Mouse (Mus musculus) cerebellum, adult 9-11 months (tissue): Measurements from ENCODE around the gene Slc24a4.

Experiments
- DNase-seq: peaks from one replicate; pipeline ENCODE4 v3.0.0; 2022

Slc24a4 gene

GRCm38 (mm10) chr12:102286681-102287414, 158.3 kb downstream of the Slc24a4 start:
- DNase-seq, result no peak

GRCm38 (mm10) chr12:102287904-102288602, 159.5 kb downstream of the Slc24a4 start:
- DNase-seq, result no peak

GRCm38 (mm10) chr12:102288846-102289245, 160.3 kb downstream of the Slc24a4 start:
- DNase-seq, result no peak

DNA sequence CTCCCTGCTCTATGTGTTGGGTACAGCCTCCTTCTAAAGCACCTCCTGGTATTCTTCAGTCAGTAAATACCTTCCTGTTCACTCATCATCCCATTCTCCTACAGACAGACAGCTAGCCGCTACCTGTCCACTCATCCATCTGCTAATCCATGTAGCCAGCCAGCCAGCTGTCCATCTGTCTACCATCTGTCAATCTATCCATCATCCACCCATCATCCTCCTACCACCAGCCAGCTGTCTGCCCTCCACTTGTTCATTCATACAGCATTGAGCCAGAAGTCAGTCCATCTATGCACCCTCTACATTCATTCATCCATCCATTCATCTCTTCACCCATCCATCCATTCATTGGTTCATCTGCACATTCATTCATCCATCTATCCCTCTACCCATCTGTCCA, 161.0 kb downstream of the Slc24a4 start:
- DNase-seq, result no peak

DNA sequence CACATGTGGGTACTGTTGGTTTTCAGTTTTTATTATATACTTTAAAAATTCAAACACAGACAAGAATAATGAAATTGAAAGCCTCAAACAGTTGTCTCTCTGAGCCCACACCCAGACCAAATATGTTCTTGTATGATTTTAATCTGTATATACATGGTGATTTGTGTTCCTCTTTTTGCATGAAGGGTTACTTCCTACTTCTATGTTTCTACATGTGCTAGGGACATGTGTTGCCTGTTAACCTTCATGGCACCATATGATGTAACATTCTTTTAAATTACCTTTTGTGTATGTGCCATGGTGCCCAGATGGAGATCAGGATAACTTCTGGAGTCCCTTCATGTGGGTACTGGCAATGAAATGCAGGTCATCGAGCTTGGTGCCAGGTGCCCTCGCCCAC, 162.1 kb downstream of the Slc24a4 start:
- DNase-seq, result no peak

DNA sequence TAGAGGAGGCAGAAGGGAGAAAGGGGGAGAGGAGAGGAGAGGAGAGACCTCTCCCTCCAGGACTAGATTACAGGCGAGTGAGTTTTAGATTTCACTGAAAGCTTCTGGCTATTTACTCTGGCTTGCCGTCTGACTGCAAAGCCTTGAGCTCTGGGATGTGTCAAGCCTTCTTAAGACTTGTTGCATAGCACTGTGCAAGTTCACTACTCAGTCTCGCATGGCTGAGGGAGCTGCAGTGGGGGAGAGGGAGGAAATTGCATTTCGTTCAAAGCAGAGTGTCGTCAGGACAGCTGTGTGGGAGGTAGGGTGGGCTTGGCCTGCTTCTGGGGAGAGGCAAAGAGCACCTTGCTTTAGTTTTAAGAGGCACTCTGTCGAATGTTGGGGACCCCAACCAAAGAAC, 163.2 kb downstream of the Slc24a4 start:
- no peak for DNase-seq

DNA sequence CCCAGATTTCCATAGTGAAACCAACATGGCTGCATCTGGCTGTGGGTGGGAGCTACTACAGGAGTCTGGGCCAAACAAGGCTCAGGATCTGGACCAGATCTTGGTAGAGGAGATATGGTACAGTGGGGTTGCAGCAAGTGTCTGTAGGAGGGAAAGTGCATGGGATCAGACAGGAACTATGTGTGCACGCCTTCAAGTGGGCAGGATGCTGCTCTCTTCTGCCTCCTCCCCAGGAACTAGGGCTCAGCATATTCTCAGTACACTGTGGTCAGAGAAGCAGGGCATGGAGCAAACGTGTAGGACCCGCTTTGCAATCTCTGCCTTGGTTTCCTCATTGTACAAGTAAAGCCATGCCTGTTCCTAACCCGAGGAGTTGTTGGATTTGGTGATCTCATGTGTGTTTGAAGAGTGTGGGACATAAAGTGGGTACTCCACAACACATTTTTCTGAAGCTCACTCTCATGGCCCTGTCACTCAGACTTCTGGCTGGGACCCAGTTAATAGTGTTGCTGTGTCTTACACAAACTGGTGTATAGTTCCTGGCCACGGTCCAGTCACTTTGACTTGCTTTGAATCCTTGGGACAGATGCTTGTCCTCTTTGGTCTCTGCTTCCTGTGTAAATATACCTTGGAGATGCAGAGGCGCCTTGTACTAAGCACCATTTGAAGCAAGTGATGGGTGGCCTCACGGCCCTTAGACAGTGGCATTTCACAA, 164.1 kb downstream of the Slc24a4 start:
- DNase-seq, result no peak

DNA sequence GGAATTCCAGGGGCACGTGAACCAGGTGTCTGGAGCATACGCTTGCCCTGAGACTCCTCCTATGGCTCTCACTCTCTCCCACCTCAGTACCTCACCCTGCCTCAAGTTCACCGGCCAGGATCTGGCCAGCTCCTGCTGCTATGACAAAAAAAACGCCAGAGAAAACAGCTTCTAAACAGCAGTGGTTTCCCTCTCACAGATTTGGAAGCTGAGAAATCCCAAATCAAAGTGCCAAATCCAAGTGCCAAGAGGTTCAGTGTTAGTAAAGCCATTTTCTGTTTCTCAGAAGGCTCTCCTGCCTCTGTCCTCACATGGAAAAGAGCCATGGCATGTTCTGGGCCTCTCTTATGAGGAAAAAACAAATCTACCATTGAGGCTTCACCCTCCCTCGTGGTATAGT, 166.1 kb downstream of the Slc24a4 start:
- no peak for DNase-seq

GRCm38 (mm10) chr12:102295230-102295629, 166.7 kb downstream of the Slc24a4 start:
- no peak for DNase-seq

DNA sequence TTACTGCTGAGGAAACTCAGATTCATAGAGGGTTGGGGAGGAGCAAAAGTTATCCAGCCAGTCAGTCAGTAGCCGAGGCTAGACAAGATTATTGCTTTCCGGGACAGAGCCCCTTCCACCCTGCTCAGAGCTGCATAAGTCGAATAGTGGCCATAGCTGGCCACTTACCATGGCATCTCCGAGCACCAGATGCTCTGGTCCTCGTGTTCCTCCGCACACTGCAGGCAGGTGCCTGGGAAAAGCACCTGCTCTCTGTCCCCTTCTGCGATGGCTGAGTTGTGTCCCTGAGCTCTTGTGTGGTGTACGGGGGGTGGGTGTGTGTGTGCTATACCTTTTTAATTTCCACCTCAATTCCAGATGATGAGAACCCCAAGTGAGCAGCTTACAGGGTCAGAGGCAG, 167.1 kb downstream of the Slc24a4 start:
- DNase-seq, result no peak

GRCm38 (mm10) chr12:102296361-102296760, 167.8 kb downstream of the Slc24a4 start:
- DNase-seq, result no peak

DNA sequence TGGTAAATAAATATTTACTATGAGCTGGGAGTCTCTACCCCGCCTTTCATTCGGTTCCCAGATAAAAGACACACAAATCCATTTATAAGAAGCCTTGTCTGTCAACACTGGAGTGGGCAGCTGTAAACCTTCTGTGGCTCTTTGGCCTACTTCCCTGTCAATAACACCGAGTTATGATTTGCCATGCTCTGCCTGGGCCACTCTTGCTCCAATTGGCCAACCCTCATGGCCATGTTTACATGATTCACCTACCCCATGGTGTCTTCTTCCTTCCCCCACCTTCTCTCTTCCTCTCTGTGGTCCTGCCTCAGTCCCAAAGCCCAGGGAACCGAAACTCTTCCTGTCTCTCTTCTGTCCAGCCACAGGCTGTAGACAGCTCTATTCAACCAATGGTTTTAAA, 168.4 kb downstream of the Slc24a4 start:
- DNase-seq, result no peak

- DNase-seq, result no peak
These were observed 170.7 kb downstream of the Slc24a4 start for GRCm38 (mm10) chr12:102299209-102299608.

- no peak for DNase-seq
These were observed 173.1 kb downstream of the Slc24a4 start for GRCm38 (mm10) chr12:102301585-102301984.

GRCm38 (mm10) chr12:102302322-102302721, 173.8 kb downstream of the Slc24a4 start:
- DNase-seq, result no peak

GRCm38 (mm10) chr12:102302831-102303351, 174.4 kb downstream of the Slc24a4 start:
- DNase-seq, result no peak

- no peak for DNase-seq
These were observed 175.3 kb downstream of the Slc24a4 start for GRCm38 (mm10) chr12:102303867-102304266.

DNA sequence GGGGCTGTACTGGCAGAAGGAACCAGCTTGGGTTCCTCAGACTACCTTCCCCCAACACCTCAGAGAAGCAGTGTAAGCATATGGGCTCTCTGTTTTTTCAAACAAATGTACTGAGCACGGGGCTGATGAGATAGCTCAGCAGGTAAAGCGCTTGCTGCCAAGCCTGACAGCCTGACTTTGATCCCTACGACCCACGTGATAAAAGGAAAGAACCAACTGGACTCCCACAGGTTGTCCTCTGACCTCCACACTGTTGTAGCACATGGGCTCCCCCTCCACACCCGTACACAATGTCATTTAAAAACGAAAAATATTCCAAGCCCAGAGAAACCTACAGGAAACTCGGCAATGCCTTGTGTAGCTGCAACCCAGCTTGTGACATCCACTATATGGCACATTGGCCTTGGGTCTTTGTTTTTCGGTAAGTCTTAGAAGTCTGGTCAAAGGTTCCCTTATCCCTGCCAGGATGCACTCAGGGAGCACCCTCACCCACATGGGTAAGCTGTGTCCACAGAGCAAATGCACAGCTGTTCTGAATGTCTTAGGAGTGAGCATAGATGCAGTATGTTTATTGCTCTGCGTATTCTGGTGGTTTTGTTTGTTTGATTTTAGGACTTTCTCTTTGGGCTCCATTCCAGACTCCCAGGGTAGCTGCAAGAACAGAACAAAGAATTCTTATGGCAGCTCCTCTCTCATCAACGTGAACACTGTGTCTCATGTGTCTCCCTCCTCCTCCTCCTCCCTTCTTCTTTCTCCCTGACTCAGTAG, 176.7 kb downstream of the Slc24a4 start:
- peak; percentile 65 for DNase-seq

DNA sequence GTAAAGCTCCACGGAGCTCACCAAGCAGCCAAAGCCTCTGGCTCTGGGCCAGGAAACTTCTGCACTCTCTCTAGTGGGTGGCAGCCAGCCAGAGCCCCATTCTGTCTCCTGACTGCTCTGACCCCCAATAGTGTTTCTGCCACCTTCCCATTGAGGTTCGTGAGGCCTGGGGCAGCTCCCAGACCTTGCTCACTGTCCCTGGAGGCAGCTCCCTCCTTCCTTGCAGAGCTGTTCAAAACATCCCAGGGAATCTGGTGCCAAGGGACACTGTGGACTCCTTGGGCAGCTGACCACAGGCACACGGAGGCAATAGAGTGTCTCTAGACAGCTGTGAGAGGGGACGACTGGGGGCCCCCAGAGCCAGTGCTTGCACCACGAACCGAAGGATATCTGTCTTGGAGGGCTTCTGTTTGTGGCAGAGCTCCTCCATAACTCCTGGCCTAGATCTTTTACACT, 179.5 kb downstream of the Slc24a4 start:
- no peak for DNase-seq

DNA sequence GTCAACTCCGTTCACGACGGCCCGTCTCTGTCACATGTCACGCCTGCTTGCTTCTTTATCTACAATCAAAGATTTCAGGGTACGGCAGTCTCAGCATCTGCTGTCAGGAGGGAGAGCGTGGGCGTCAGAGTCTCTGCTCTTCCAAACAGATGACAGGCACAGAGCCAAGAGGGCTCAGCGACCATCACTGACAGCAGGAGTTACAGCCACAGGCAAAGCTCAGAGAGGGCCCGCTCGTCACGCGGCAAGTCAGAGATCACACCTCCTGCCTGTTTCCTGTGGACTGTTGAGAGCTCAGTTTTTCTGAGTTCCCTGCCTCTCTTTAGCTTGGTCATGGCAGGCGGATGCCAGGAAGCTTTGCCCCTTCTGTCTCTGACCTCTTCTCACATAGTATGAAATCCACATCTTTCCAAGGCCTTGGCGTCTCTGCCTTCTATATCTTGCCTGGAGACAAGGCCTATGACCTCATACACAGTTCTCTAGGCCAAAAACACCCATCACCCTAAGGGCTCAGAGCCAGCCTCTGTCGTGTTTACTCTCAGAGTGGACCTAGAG, 180.0 kb downstream of the Slc24a4 start:
- no peak for DNase-seq

GRCm38 (mm10) chr12:102309099-102309799, 180.7 kb downstream of the Slc24a4 start:
- no peak for DNase-seq

DNA sequence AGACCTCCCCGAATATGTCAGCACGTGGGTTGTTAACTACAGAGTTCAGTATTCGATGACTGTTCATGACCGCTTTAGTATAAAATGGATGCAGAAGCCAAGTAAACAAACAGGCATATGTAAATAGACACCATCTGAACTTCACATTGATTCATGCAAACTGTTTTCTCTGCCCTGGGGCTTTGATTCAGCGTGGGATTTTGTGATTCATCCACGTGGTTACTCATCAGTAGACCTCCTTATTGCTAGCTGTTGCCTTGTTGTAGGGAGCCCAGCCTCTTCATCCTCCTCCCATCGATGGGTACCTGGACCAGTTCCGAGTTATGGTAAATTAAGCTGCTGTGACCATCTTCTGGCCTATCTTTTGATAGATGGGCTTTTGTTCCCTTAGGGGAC, 181.3 kb downstream of the Slc24a4 start:
- no peak for DNase-seq
